Mouse (Mus musculus): ENCODE data around the gene Ncmap. TPM values are rescaled to one million over a fixed set of nuclear protein-coding genes. Genes with fewer than 3 reads are reported as not detected.
"Not testable (repeated sequence)": the region's sequence is repeated elsewhere in the genome, so short reads cannot be mapped to it uniquely, and the experiment has no call there.

Ncmap gene
- polyA plus RNA-seq, 1 experiment from 2014 or later: 6.0 TPM

DNA sequence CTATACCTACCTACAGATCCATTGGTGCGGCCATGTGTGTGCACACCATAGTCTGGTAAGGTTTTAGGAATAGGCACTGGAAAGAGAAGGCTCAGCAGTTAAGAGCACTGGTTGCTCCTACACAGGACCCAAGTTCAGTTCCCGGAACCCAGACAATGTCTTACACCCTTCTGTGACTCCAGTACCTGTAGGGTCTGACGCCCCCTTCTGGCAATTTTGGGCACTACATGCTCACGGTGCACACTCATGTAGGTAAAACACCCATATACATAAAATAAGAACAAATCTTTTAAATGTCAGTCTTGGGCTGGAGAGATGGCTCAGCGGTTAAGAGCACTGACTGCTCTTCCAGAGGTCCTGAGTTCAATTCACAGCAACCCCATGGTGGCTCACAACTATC, 24.7 kb downstream of the Ncmap start:
- H3K9me3 ChIP-seq: peaks cover 5% of the 10 kb centered on the region; the same call in 1 of the 2 replicates
- H3K27me3 ChIP-seq: no peaks in the 10 kb centered on the region
- H3K9ac ChIP-seq: no peak overlapping the region
- no peak for ATAC-seq (ENCODE audit: insufficient number of reproducible peaks, insufficient read depth, low FRiP score, low TSS enrichment, low read depth)
- WGBS: 77% methylated on average over 5 of the region's 5 CpGs
- H3K36me3 ChIP-seq: no peaks in the 10 kb centered on the region
- no peak overlapping the region for H3K4me3 ChIP-seq
- H3K4me1 ChIP-seq: no peaks in the 10 kb centered on the region
- no peak overlapping the region for H3K27ac ChIP-seq
- no peak overlapping the region for H3K4me2 ChIP-seq

DNA sequence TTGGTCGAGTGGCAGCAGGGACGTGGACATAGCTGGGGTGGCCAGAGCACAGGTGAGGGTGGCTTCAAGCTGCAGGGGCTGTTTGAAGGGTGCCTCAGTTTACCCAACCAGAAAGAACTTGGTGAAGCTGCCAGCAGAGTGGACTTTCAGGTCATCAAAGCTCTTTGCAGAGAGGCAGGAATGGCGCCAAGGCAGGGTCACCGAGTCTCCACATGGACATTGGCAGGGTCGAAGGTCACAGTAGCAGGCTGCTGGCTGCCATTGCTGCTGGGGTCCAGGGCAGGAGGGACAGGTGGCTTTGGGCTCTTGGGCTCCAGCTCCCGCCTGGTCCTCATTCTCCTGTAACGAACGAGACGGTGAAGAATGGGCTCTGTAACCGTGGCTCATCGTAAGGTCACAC, 27.7 kb downstream of the Ncmap start:
- H3K9ac ChIP-seq: no peak overlapping the region
- H3K27ac ChIP-seq: no peak overlapping the region
- no peaks in the 10 kb centered on the region for H3K36me3 ChIP-seq
- WGBS: 70% methylated on average over 11 of the region's 11 CpGs
- no peak for ATAC-seq (ENCODE audit: insufficient number of reproducible peaks, insufficient read depth, low FRiP score, low TSS enrichment, low read depth)
- no peak overlapping the region for H3K4me3 ChIP-seq
- H3K27me3 ChIP-seq: no peaks in the 10 kb centered on the region
- no peak overlapping the region for H3K4me2 ChIP-seq
- peaks cover 3% of the 10 kb centered on the region; the same call in 1 of the 2 replicates for H3K9me3 ChIP-seq
- no peaks in the 10 kb centered on the region for H3K4me1 ChIP-seq

DNA sequence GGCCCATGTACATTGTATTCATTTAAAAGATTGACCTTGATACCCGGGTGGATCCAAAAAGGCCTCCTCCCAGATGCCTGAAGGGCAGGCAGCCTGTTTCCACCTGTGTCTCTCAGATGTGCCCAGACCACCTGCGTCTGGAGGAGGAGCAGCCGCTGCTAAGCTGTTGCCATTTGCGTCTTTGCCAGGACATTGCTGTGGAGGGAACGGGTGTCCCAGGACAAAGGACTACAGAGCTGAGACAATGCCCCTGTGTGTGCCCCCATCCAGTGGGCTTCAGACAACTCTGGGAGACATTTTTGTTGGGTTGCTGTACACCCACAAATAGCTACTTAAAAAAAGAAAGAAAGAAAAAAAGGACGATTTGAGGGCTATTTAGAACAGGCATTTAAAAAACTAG, 35.2 kb downstream of the Ncmap start:
- no peaks in the 10 kb centered on the region; the same call in 1 of the 2 replicates for H3K27me3 ChIP-seq
- no peaks in the 10 kb centered on the region for H3K4me1 ChIP-seq
- no peak overlapping the region for H3K9ac ChIP-seq
- no peaks in the 10 kb centered on the region for H3K36me3 ChIP-seq
- 22% methylated on average over 6 of the region's 6 CpGs for WGBS
- no peak overlapping the region for H3K27ac ChIP-seq
- no peaks in the 10 kb centered on the region for H3K9me3 ChIP-seq
- H3K4me2 ChIP-seq: no peak overlapping the region
- H3K4me3 ChIP-seq: no peak overlapping the region
- no peak for ATAC-seq (ENCODE audit: insufficient number of reproducible peaks, insufficient read depth, low FRiP score, low TSS enrichment, low read depth)

DNA sequence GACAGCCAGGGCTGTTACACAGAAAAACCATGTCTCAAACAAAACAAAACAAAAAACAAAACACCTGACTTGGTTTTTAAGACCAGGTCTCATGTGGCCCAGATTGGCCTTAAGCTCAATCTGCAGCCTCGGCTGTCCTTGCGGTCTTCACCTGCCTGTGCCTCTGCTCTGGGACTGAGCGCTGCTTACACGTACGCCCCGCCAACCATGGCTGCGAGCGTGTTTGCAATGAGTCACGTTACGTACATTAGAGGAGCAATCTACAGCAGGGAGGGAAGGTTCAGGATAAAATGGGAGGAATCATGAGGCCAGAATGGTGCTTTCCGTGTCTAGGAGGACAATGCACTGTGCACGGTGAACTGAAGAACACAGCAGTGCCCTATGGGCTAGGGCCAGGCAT, 36.3 kb downstream of the Ncmap start:
- no peaks in the 10 kb centered on the region; the same call in 1 of the 2 replicates for H3K27me3 ChIP-seq
- no peaks in the 10 kb centered on the region for H3K36me3 ChIP-seq
- H3K4me2 ChIP-seq: no peak overlapping the region
- no peak overlapping the region for H3K9ac ChIP-seq
- 82% methylated on average over 12 of the region's 12 CpGs for WGBS
- ATAC-seq (ENCODE audit: insufficient number of reproducible peaks, insufficient read depth, low FRiP score, low TSS enrichment, low read depth): no peak
- H3K27ac ChIP-seq: no peak overlapping the region
- H3K9me3 ChIP-seq: no peaks in the 10 kb centered on the region
- no peak overlapping the region for H3K4me3 ChIP-seq
- no peaks in the 10 kb centered on the region for H3K4me1 ChIP-seq

DNA sequence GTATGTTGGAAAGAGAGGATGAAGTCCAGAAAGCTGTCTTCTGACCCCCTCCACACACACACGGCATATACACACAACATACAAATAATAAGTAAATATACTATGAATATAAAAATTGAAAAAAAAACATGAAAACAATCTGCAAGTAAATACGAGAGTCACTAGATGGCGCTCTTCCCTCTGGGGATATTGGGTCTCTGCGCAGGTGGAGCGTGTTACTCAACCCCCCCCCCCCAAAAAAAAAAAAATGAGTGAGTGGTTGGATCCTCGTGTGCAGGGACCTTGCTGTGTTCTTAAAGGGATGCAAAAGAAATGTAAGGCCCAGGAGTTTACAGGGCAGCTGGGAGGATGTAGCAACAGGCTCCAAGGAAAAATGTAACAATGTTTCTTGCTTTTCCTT, 39.3 kb downstream of the Ncmap start:
- peaks cover 9% of the 10 kb centered on the region for H3K4me1 ChIP-seq
- H3K9me3 ChIP-seq: no peaks in the 10 kb centered on the region
- no peak overlapping the region for H3K9ac ChIP-seq
- WGBS: under 1% methylated on average over 6 of the region's 6 CpGs
- H3K4me2 ChIP-seq: no peak overlapping the region
- no peak overlapping the region for H3K27ac ChIP-seq
- ATAC-seq (ENCODE audit: insufficient number of reproducible peaks, insufficient read depth, low FRiP score, low TSS enrichment, low read depth): no peak
- H3K36me3 ChIP-seq: no peaks in the 10 kb centered on the region
- H3K27me3 ChIP-seq: no peaks in the 10 kb centered on the region; the same call in 1 of the 2 replicates
- H3K4me3 ChIP-seq: no peak overlapping the region

DNA sequence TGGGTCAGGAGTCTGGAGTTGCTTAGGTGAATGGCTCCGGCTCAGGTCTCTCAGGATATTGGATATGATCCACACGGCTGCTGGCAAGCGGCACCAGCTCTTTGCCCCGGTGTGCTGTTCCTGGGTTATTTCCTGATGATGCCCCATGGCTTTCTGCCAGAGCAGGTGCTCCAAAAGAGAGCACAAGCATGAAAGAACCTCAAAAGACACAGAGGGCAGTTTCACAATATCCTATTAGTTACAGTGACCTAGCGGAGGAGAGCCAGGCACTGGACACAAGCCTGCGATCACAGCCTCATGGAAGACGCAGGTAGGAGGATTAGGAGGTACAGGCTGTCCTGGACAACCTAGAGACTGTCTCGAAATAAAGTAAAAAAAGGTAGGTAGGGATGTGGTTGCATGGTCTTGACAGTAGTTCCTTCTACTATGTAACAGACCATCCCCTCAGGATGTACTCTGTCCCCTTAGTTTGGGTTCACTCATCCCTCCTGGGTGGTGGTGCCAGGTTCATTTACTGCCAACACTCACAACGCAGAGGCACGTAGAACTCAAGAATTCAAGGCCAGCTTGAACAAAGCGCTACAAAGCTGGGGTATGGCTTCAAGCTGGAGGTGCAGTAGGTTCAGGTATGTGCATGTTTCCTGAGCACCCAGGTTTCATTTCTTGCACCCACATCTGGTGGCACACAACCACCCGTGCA, 40.7 kb downstream of the Ncmap start:
- ATAC-seq (ENCODE audit: insufficient number of reproducible peaks, insufficient read depth, low FRiP score, low TSS enrichment, low read depth): no peak
- peaks cover 9% of the 10 kb centered on the region for H3K4me1 ChIP-seq
- no peak overlapping the region for H3K4me2 ChIP-seq
- no peak overlapping the region for H3K4me3 ChIP-seq
- H3K9me3 ChIP-seq: no peaks in the 10 kb centered on the region
- H3K9ac ChIP-seq: no peak overlapping the region
- H3K27me3 ChIP-seq: no peaks in the 10 kb centered on the region; the same call in 1 of the 2 replicates
- H3K36me3 ChIP-seq: no peaks in the 10 kb centered on the region
- no peak overlapping the region for H3K27ac ChIP-seq
- WGBS: 79% methylated on average over 12 of the region's 12 CpGs

DNA sequence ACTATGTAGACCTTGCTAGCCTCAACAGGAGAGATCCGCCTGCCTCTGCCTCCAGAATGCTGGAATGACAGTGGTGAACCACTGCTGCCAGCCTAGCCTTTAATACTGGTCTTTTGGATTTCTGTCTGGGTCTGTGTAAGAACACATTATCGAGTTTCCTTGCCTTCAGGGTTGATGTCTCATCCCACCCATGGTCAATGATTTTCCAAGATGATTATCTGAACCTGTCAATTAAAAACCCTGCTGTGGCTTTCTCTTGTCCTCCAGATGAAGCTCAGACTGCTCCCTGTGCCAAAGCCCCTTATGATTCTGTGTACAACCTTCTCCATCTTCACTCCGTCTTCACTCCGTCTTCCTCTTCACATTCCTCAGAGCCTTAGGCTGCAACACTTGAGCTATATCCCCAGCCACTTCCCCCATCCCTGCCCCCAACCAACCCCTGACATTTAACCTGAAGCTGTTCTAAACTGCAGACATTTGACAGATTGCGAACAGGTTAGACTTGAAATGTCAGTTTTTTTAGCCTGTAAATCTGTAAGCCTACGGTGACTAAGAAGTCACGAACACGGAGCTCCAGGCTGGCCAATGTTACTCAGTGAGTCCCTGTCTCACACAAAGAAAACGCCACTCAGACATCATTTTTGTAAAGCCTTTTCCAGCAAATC, 42.0 kb downstream of the Ncmap start:
- H3K4me3 ChIP-seq: no peak overlapping the region
- no peak overlapping the region for H3K4me2 ChIP-seq
- ATAC-seq (ENCODE audit: insufficient number of reproducible peaks, insufficient read depth, low FRiP score, low TSS enrichment, low read depth): no peak
- peak overlapping the region; percentile 7; the same call in 1 of the 2 replicates for H3K27ac ChIP-seq
- no peak overlapping the region for H3K9ac ChIP-seq
- 0 out of 2 replicates have a peak, but pooled peaks cover 3% of the 10 kb centered on the region for H3K36me3 ChIP-seq
- peaks cover 20% of the 10 kb centered on the region for H3K4me1 ChIP-seq
- no peaks in the 10 kb centered on the region for H3K27me3 ChIP-seq
- H3K9me3 ChIP-seq: no peaks in the 10 kb centered on the region
- WGBS: 58% methylated on average over 9 of the region's 9 CpGs

DNA sequence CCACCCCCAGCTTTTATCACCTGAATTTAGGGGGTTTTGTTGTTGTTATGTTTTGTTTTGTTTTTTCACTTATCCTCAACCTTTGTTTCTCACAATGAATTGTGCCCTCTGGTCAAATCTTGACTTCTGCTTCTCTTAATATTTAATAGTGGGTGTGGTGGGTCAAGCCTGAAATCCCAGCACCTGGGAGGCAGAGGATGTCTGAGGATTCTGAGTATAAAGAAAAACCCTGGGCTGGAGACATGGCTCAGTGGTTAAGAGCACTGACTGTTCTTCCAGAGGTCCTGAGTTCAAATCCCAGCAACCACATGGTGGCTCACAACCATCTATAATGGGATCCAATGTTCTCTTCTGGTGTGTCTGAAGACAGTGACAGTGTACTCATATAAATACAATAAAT, 43.3 kb downstream of the Ncmap start:
- Histone ChIP-seq H3K27ac (peak overlapping the region; percentile 98; the same call in 1 of the 2 replicates), H3K36me3 (peaks cover 12% of the 10 kb centered on the region; the same call in 1 of the 2 replicates), H3K4me1 (peaks cover 20% of the 10 kb centered on the region)
- not testable (repeated sequence) for H3K27me3 ChIP-seq; H3K4me2 ChIP-seq; H3K9me3 ChIP-seq; H3K9ac ChIP-seq; H3K4me3 ChIP-seq; ATAC-seq (ENCODE audit: insufficient number of reproducible peaks, insufficient read depth, low FRiP score, low TSS enrichment, low read depth)

DNA sequence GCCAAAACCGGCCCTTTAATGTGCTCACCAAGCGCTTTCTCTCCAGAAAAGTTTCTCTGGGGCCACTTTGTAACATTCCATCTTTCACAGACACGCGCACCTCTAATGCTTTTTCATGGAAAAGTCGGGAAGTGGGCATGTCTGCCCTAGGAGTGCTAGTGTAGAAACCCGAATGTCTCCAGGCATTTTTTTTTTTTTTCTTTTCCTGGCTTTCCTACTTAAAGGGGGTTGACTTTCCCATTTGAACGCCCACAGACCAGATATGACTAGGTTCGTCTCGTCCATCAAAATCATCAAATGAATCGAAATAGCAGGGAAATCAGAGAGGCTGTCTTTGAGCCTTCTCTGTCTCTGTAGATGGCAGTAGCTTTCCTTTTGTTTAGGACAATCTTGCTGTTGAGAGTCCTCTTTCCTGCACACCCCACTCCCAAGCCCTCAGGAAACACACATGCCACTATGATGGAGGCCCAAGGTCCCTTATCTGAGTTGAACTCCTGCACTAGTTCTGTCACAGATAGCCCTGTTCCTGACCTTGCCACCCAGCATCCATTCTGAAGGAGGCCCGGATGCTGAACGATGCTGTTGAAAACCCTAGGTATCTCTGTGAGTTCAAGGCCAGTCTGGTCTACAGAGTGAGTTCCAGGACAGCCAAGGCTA, 44.1 kb downstream of the Ncmap start:
- H3K9me3 ChIP-seq: no peaks in the 10 kb centered on the region
- no peaks in the 10 kb centered on the region for H3K27me3 ChIP-seq
- H3K36me3 ChIP-seq: peaks cover 16% of the 10 kb centered on the region; the same call in 1 of the 2 replicates
- 17% methylated on average over 12 of the region's 12 CpGs for WGBS
- H3K4me2 ChIP-seq: peak overlapping the region; percentile 81
- H3K27ac ChIP-seq: peak overlapping the region; percentile 98
- peak overlapping the region; percentile 71 for H3K9ac ChIP-seq
- H3K4me3 ChIP-seq: peak overlapping the region; percentile 98
- H3K4me1 ChIP-seq: peaks cover 20% of the 10 kb centered on the region
- ATAC-seq (ENCODE audit: insufficient number of reproducible peaks, insufficient read depth, low FRiP score, low TSS enrichment, low read depth): no peak

DNA sequence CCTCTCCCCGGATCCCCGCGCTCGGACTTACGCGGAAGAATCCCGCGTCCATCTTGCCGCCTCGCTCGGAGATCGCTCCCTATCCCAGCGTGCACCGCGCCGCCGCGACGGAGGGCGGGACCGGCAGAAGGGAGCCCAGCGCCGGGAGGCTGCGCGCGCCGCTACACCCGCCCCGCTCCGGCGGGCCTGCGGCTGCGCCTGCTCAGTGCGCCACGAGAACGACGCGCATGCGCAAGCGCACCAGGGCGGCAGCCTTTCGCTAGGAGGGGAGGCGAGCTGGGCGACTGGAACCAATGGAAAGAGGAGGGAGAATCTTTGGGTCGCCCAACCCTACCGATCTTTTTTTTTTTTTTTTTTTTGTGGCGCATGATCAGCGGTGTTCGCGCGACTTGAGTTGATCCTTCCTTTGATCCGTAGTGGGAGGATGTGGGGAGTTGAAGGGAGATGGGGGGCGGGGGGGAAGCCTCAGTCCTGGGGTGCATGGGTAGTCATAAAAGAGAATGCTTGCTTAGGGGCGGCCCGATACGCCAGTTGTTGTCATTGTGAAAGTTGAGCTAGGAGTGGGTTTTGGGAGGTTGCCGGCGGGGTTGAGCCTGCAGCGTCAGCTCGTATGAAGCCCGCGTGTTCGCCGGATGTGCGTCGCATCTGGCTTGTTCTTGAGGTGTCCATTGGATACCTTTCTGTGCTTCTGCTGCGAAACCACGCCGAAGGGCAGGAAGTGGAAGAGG, 44.8 kb downstream of the Ncmap start, which contains the start of gene Srrm1:
Srrm1 (minus strand) TSS at position 256 of the 728 bp plus-strand sequence.
- peaks cover 20% of the 10 kb centered on the region for H3K4me1 ChIP-seq
- ATAC-seq (ENCODE audit: insufficient number of reproducible peaks, insufficient read depth, low FRiP score, low TSS enrichment, low read depth): peak; percentile 94
- H3K4me2 ChIP-seq: peak within 1 kb of the TSS; percentile 81
- H3K36me3 ChIP-seq: peaks cover 22% of the 10 kb centered on the region
- peak within 1 kb of the TSS; percentile 98 for H3K4me3 ChIP-seq
- H3K27me3 ChIP-seq: no peaks in the 10 kb centered on the region
- peak within 1 kb of the TSS; percentile 98 for H3K27ac ChIP-seq
- peak within 1 kb of the TSS; percentile 99 for H3K9ac ChIP-seq
- no peaks in the 10 kb centered on the region for H3K9me3 ChIP-seq
- under 1% methylated on average over 69 of the region's 69 CpGs for WGBS

Measured in embryonic facial prominence, embryonic 13.5 days (tissue).